In the genomic region with DNA sequence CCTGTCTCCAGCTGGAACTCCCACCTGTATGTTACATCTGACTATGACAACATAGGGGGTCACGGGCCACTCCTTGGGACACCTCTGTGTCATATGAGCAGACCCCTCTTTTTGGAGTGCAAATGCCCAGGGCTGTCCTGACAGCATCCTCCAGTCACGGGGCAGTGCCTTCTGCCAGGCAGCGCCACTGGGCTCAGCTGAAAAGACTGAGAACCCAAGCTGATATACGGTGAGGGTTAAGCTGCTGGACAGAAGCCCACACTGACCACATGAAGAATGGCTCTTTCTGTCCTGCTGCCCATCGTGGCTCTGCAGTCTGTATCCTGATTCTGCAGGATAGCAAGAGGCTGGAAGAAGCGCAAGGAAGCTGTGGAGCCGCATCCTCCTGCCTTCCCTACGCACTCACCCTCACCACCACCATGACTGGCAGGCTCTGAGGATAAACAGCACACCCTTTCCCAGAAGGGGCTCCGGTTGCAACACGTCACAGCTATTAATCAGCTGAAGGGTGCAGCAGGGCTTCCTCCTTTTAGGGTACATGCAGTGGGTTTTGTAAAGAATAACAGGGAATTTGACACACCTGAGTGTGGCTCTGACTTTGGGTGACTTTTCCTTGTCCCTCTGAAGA, we compare ENCODE assay signal across 18 mouse cellular contexts.
DNase-seq lines count a peak whose midpoint lies in the region; ATAC-seq and TF ChIP-seq lines count a peak whose summit lies in the region.
"Had no signal": no experiment of that assay in that cellular context is flagged by ENCODE, and none has a peak within 500 bp of the region (broad histone marks: within the 10 kb centered on the region; RNA-seq: fewer than 3 reads in every experiment).

No protein-coding gene starts in this region.

- H3K27me3 ChIP-seq in midbrain, postnatal 0 days (ENCODE audit: insufficient read depth, low read length): no peaks in the 10 kb centered on the region
- H3K27me3 ChIP-seq in midbrain, embryonic 13.5 days: no peaks in the 10 kb centered on the region
- no peaks in the 10 kb centered on the region for H3K27me3 ChIP-seq in stomach, postnatal 0 days (ENCODE audit: control insufficient read depth, insufficient read depth, low read length)

- H3K9me3 ChIP-seq in midbrain, postnatal 0 days (ENCODE audit: low read length): no peaks in the 10 kb centered on the region
- peaks cover 1% of the 10 kb centered on the region; the same call in 1 of the 2 replicates for H3K9me3 ChIP-seq in midbrain, embryonic 13.5 days
- no peaks in the 10 kb centered on the region for H3K9me3 ChIP-seq in stomach, postnatal 0 days (ENCODE audit: control insufficient read depth, low read length)
- H3K9me3 ChIP-seq: limb, embryonic 12.5 days; midbrain, embryonic 10.5 days had no signal

- TF ChIP-seq EP300 in stomach, postnatal 0 days (optimal IDR thresholded peaks at IDR 0.05): no peak

- 79% methylated on average over 10 of the region's 10 CpGs for WGBS in midbrain, postnatal 0 days
- WGBS in midbrain, embryonic 13.5 days: 79% methylated on average over 10 of the region's 10 CpGs
- 34% methylated on average over 10 of the region's 10 CpGs for WGBS in stomach, postnatal 0 days

- DNase-seq in cerebellum, adult 11-12 months: peak; percentile 78
- DNase-seq in midbrain, postnatal 0 days (ENCODE audit: low spot score): peak; percentile 34
- DNase-seq in cerebellum, postnatal 14 days: peak; percentile 76
- peak; percentile 41 for DNase-seq in stomach, postnatal 0 days (ENCODE audit: low spot score)
- no peak for DNase-seq in right cerebral cortex, postnatal 14 days
- no peak for DNase-seq in thymus, postnatal 14 days
- DNase-seq: lung, postnatal 10 days; right cerebral cortex, postnatal 25 days; thymus, adult 18-20 months had no signal

- no peak for TF ChIP-seq CTCF in midbrain, postnatal 0 days (IDR thresholded peaks at IDR 0.05)
- no peak for TF ChIP-seq CTCF in stomach, postnatal 0 days (IDR thresholded peaks at IDR 0.05; ENCODE audit: low read depth)

- H3K4me2 ChIP-seq in midbrain, postnatal 0 days (ENCODE audit: low read depth, low read length, poor library complexity, severe bottlenecking): no peak overlapping the region
- H3K4me2 ChIP-seq in midbrain, embryonic 13.5 days (replicated peaks): no peak overlapping the region
- H3K4me2 ChIP-seq in stomach, postnatal 0 days (replicated peaks; ENCODE audit: low read depth): no peak overlapping the region
- H3K4me2 ChIP-seq: hindbrain, embryonic 14.5 days; limb, embryonic 12.5 days had no signal

- H3K9ac ChIP-seq in midbrain, postnatal 0 days (replicated peaks; ENCODE audit: low read length, poor library complexity, severe bottlenecking): no peak overlapping the region
- no peak overlapping the region for H3K9ac ChIP-seq in midbrain, embryonic 13.5 days (replicated peaks)
- no peak overlapping the region for H3K9ac ChIP-seq in stomach, postnatal 0 days (ENCODE audit: low read length)
- H3K9ac ChIP-seq: hindbrain, embryonic 14.5 days; limb, embryonic 12.5 days; liver, embryonic 14.5 days had no signal

- ATAC-seq in cerebellum, adult (ENCODE audit: insufficient number of reproducible peaks, low FRiP score, low TSS enrichment): no peak
- no peak for ATAC-seq in midbrain, postnatal 0 days (ENCODE audit: low FRiP score)
- ATAC-seq in midbrain, embryonic 13.5 days: no peak
- ATAC-seq in stomach, postnatal 0 days (ENCODE audit: low FRiP score, low TSS enrichment): peak; percentile 79
- ATAC-seq: forebrain, embryonic 14.5 days; intestine, postnatal 0 days had no signal

- no peaks in the 10 kb centered on the region for H3K36me3 ChIP-seq in midbrain, postnatal 0 days (ENCODE audit: insufficient read depth, low read length)
- no peaks in the 10 kb centered on the region for H3K36me3 ChIP-seq in midbrain, embryonic 13.5 days
- H3K36me3 ChIP-seq in stomach, postnatal 0 days (ENCODE audit: control insufficient read depth, insufficient read depth, low read length): no peaks in the 10 kb centered on the region
- H3K36me3 ChIP-seq: limb, embryonic 12.5 days; midbrain, embryonic 10.5 days had no signal

- no peaks in the 10 kb centered on the region for H3K4me1 ChIP-seq in midbrain, postnatal 0 days (ENCODE audit: insufficient read depth, low read length)
- H3K4me1 ChIP-seq in midbrain, embryonic 13.5 days (replicated peaks): no peaks in the 10 kb centered on the region
- no peaks in the 10 kb centered on the region; the same call in none of the 2 replicates for H3K4me1 ChIP-seq in stomach, postnatal 0 days (replicated peaks; ENCODE audit: control insufficient read depth, insufficient read depth)

- no peak overlapping the region for H3K27ac ChIP-seq in midbrain, postnatal 0 days (ENCODE audit: low read depth, low read length)
- no peak overlapping the region for H3K27ac ChIP-seq in midbrain, embryonic 13.5 days
- no peak overlapping the region for H3K27ac ChIP-seq in stomach, postnatal 0 days (replicated peaks)
- H3K27ac ChIP-seq: hindbrain, embryonic 14.5 days; left cerebral cortex, adult 2 months; limb, embryonic 12.5 days; liver, embryonic 14.5 days; midbrain, embryonic 10.5 days had no signal

- H3K4me3 ChIP-seq in midbrain, postnatal 0 days (ENCODE audit: low read depth, low read length): no peak overlapping the region
- no peak overlapping the region for H3K4me3 ChIP-seq in midbrain, embryonic 13.5 days (replicated peaks)
- H3K4me3 ChIP-seq in stomach, postnatal 0 days (ENCODE audit: low read depth, low read length): no peak overlapping the region
- H3K4me3 ChIP-seq: left cerebral cortex, adult 2 months; limb, embryonic 12.5 days; midbrain, embryonic 10.5 days had no signal

Comparison
In these comparisons a context has a peak if more than half of its experiments do, and no peak if none do; other contexts are left out.
1. DNase-seq: peak in cerebellum, adult 11-12 months (single experiment), midbrain, postnatal 0 days (single experiment), cerebellum, postnatal 14 days (2 of 2) and stomach, postnatal 0 days (single experiment); none in right cerebral cortex, postnatal 14 days (single experiment) and thymus, postnatal 14 days (single experiment).